Mouse (Mus musculus) limb, embryonic 11.5 days (tissue): ENCODE measurements around the gene Scg5. TPM values are rescaled to one million over a fixed set of nuclear protein-coding genes. Genes with fewer than 3 reads are reported as not detected.
A peak's percentile ranks its signal among the peaks of the same experiment; 100 is the strongest.

ENCODE experiments used
- ATAC-seq: fragments of 200-750 bp; cut with Nextera tagmentation; 2 replicates; pipeline ENCODE4 v1.8.0; 2017; ENCODE audit warnings: low read depth; ENCODE audit not compliant: insufficient number of reproducible peaks, low FRiP score, low TSS enrichment
- DNase-seq: peaks from one replicate; pipeline ENCODE4 v3.0.0-alpha.2; 2015; ENCODE audit warnings: low spot score
- H3K27ac ChIP-seq: fragments of 300-500 bp; sonication (generic); replicated peaks from 2 replicates; pipeline ENCODE4 v1.5.1; 2014; ENCODE audit warnings: low read depth, mild to moderate bottlenecking, low read length
- H3K27me3 ChIP-seq: fragments of 300-500 bp; sonication (generic); 2 replicates; pipeline ENCODE4 v1.6.1; 2014; ENCODE audit warnings: mild to moderate bottlenecking, low read length, mixed read lengths; ENCODE audit not compliant: control insufficient read depth, insufficient read depth
- H3K36me3 ChIP-seq: fragments of 300-500 bp; sonication (generic); 2 replicates; pipeline ENCODE4 v1.6.1; 2014; ENCODE audit warnings: mild to moderate bottlenecking, low read length, moderate library complexity, mixed read lengths; ENCODE audit not compliant: control insufficient read depth, insufficient read depth
- H3K4me1 ChIP-seq: fragments of 300-500 bp; sonication (generic); 2 replicates; pipeline ENCODE4 v1.6.1; 2014; ENCODE audit warnings: low read length, mixed read lengths; ENCODE audit not compliant: control insufficient read depth, insufficient read depth
- H3K4me2 ChIP-seq: fragments of 300-500 bp; sonication (generic); 2 replicates; pipeline ENCODE4 v1.6.1; 2014; ENCODE audit warnings: low read depth, mild to moderate bottlenecking, moderate library complexity; ENCODE audit not compliant: severe bottlenecking
- H3K4me3 ChIP-seq: fragments of 300-500 bp; sonication (generic); 2 replicates; pipeline ENCODE4 v1.5.1; 2014; ENCODE audit warnings: low read depth, low read length
- H3K9ac ChIP-seq: fragments of 300-500 bp; sonication (generic); 2 replicates; pipeline ENCODE4 v1.6.1; 2014; ENCODE audit warnings: mild to moderate bottlenecking, low read length
- H3K9me3 ChIP-seq: fragments of 300-500 bp; sonication (generic); 2 replicates; pipeline ENCODE4 v1.6.1; 2016; ENCODE audit warnings: low read length; ENCODE audit not compliant: control insufficient read depth
- WGBS: fragments of 180-500 bp; shearing (Covaris S2); extraction: QIAGEN DNeasy Blood & Tissue Kit; methylation state at CpG from one replicate; pipeline ENCODE4 v1.1.7; 2014; 5-methylcytosine and 5-hydroxymethylcytosine counted together
- polyA plus RNA-seq: library from polyadenylated mRNA; unstranded; fragments of >200 nt; fragmentation: Nextera tagmentation; extraction: Ambion mirVana; gene quantifications from 2 replicates; pipeline ENCODE4 v1.2.1, GENCODE M21; 2014

The Scg5 gene
- polyA plus RNA-seq, 1 experiment from 2014 or later = 1.5 TPM

GRCm38 (mm10) chr2:113845081-113845480, 16.2 kb upstream of the Scg5 start:
- H3K36me3 ChIP-seq = peaks cover 4% of the 10 kb centered on the region; the same call in 1 of the 2 replicates
- DNase-seq = no peak
- ATAC-seq = no peak
- no peak overlapping the region for H3K27ac ChIP-seq
- H3K9ac ChIP-seq = no peak overlapping the region
- no peaks in the 10 kb centered on the region for H3K27me3 ChIP-seq
- H3K4me3 ChIP-seq = no peak overlapping the region
- H3K4me2 ChIP-seq = no peak overlapping the region
- WGBS = 91% methylated on average over 4 of the region's 4 CpGs
- H3K4me1 ChIP-seq = peaks cover 8% of the 10 kb centered on the region
- H3K9me3 ChIP-seq = no peaks in the 10 kb centered on the region

- WGBS = 96% methylated on average over 4 of the region's 4 CpGs
- no peak for ATAC-seq
- no peaks in the 10 kb centered on the region for H3K27me3 ChIP-seq
- no peaks in the 10 kb centered on the region for H3K9me3 ChIP-seq
- no peak overlapping the region for H3K9ac ChIP-seq
- no peak for DNase-seq
- peaks cover 4% of the 10 kb centered on the region for H3K4me1 ChIP-seq
- H3K4me3 ChIP-seq = no peak overlapping the region
- H3K4me2 ChIP-seq = no peak overlapping the region
- no peak overlapping the region for H3K27ac ChIP-seq
- H3K36me3 ChIP-seq = peaks cover 4% of the 10 kb centered on the region; the same call in 1 of the 2 replicates
Observed at GRCm38 (mm10) chr2:113841656-113842437, 12.9 kb upstream of the Scg5 start.

- H3K4me1 ChIP-seq = no peaks in the 10 kb centered on the region
- H3K4me2 ChIP-seq = no peak overlapping the region
- DNase-seq (peak; percentile 16), ATAC-seq (no peak)
- no peak overlapping the region for H3K27ac ChIP-seq
- 80% methylated on average over 4 of the region's 4 CpGs for WGBS
- no peaks in the 10 kb centered on the region for H3K9me3 ChIP-seq
- H3K27me3 ChIP-seq = no peaks in the 10 kb centered on the region
- H3K9ac ChIP-seq = no peak overlapping the region
- peaks cover 14% of the 10 kb centered on the region; the same call in 1 of the 2 replicates for H3K36me3 ChIP-seq
- no peak overlapping the region for H3K4me3 ChIP-seq
Observed at GRCm38 (mm10) chr2:113839488-113839887, 10.6 kb upstream of the Scg5 start.

- Histone ChIP-seq H3K27me3 (no peaks in the 10 kb centered on the region), H3K4me3 (no peak overlapping the region), H3K4me1 (no peaks in the 10 kb centered on the region), H3K9ac (no peak overlapping the region), H3K27ac (no peak overlapping the region), H3K9me3 (no peaks in the 10 kb centered on the region), H3K36me3 (peaks cover 20% of the 10 kb centered on the region), H3K4me2 (no peak overlapping the region)
- DNase-seq (no peak), ATAC-seq (no peak)
- WGBS = 93% methylated on average over 3 of the region's 3 CpGs
Observed at GRCm38 (mm10) chr2:113835219-113835618, 6.3 kb upstream of the Scg5 start.

GRCm38 (mm10) chr2:113828086-113828942, 607 bp downstream of the Scg5 start:
- peak; percentile 18 for DNase-seq
- Histone ChIP-seq H3K27me3 (no peaks in the 10 kb centered on the region), H3K4me3 (peak overlapping the region; percentile 22; the same call in 1 of the 2 replicates), H3K36me3 (0 out of 2 replicates have a peak, but pooled peaks cover 5% of the 10 kb centered on the region), H3K9me3 (no peaks in the 10 kb centered on the region), H3K9ac (peak overlapping the region; percentile 28; the same call in 1 of the 2 replicates), H3K4me1 (no peaks in the 10 kb centered on the region), H3K4me2 (peak overlapping the region; percentile 53), H3K27ac (no peak overlapping the region)
- 24% methylated on average over 17 of the region's 17 CpGs for WGBS
- peak; percentile 70 for ATAC-seq

- peak; percentile 46 for DNase-seq
- no peak for ATAC-seq
- Histone ChIP-seq H3K36me3 (no peaks in the 10 kb centered on the region), H3K4me3 (no peak overlapping the region), H3K27me3 (no peaks in the 10 kb centered on the region), H3K27ac (no peak overlapping the region), H3K9me3 (no peaks in the 10 kb centered on the region), H3K4me1 (no peaks in the 10 kb centered on the region), H3K9ac (no peak overlapping the region), H3K4me2 (no peak overlapping the region)
- WGBS = 2% methylated on average over 2 of the region's 2 CpGs
Observed at GRCm38 (mm10) chr2:113823909-113824308, 5.0 kb downstream of the Scg5 start.

GRCm38 (mm10) chr2:113822367-113822766, 6.6 kb downstream of the Scg5 start:
- no peaks in the 10 kb centered on the region for H3K27me3 ChIP-seq
- no peak overlapping the region for H3K4me2 ChIP-seq
- ATAC-seq = no peak
- H3K27ac ChIP-seq = no peak overlapping the region
- H3K9ac ChIP-seq = no peak overlapping the region
- H3K4me1 ChIP-seq = no peaks in the 10 kb centered on the region
- DNase-seq = no peak
- no peak overlapping the region for H3K4me3 ChIP-seq
- no peaks in the 10 kb centered on the region for H3K36me3 ChIP-seq
- no peaks in the 10 kb centered on the region for H3K9me3 ChIP-seq
- WGBS = 93% methylated on average over 8 of the region's 8 CpGs

- Histone ChIP-seq H3K4me2 (no peak overlapping the region), H3K4me1 (no peaks in the 10 kb centered on the region), H3K4me3 (no peak overlapping the region), H3K27me3 (no peaks in the 10 kb centered on the region), H3K27ac (no peak overlapping the region), H3K36me3 (no peaks in the 10 kb centered on the region), H3K9me3 (no peaks in the 10 kb centered on the region), H3K9ac (no peak overlapping the region)
- ATAC-seq (no peak), DNase-seq (no peak)
- WGBS = 75% methylated on average over 12 of the region's 12 CpGs
Observed at GRCm38 (mm10) chr2:113821176-113821734, 7.7 kb downstream of the Scg5 start.
